Mouse (Mus musculus) cerebellum, adult 8-10 months (tissue): ENCODE measurements around the gene Ctbp2.

Experiments used
- DNase-seq: peaks from one replicate; pipeline ENCODE4 v3.0.0; 2022

The Ctbp2 gene

GRCm38 (mm10) chr7:133002271-133002670 is 121.9 kb downstream of the Ctbp2 start:
- DNase-seq: no peak

GRCm38 (mm10) chr7:133001388-133001787 is 122.8 kb downstream of the Ctbp2 start:
- no peak for DNase-seq

- no peak for DNase-seq
Measured at GRCm38 (mm10) chr7:132999061-132999460, 125.1 kb downstream of the Ctbp2 start.

- DNase-seq: no peak
Measured at GRCm38 (mm10) chr7:132998639-132999038, 125.5 kb downstream of the Ctbp2 start.

GRCm38 (mm10) chr7:132996391-132996790 is 127.8 kb downstream of the Ctbp2 start:
- no peak for DNase-seq

GRCm38 (mm10) chr7:132994628-132995191 is 129.4 kb downstream of the Ctbp2 start:
- DNase-seq: no peak

- no peak for DNase-seq
Measured at GRCm38 (mm10) chr7:132994120-132994519, 130.0 kb downstream of the Ctbp2 start.

- no peak for DNase-seq
Measured at GRCm38 (mm10) chr7:132992967-132993615, 131.1 kb downstream of the Ctbp2 start.

- DNase-seq: no peak
Measured at GRCm38 (mm10) chr7:132991240-132991900, 132.8 kb downstream of the Ctbp2 start.

GRCm38 (mm10) chr7:132989839-132990238 is 134.3 kb downstream of the Ctbp2 start:
- DNase-seq: no peak

- no peak for DNase-seq
Measured at GRCm38 (mm10) chr7:132982639-132983038, 141.5 kb downstream of the Ctbp2 start.

GRCm38 (mm10) chr7:132977981-132978380 is 146.2 kb downstream of the Ctbp2 start:
- no peak for DNase-seq

GRCm38 (mm10) chr7:132976079-132976478 is 148.1 kb downstream of the Ctbp2 start:
- no peak for DNase-seq

GRCm38 (mm10) chr7:132972079-132972478 is 152.1 kb downstream of the Ctbp2 start:
- DNase-seq: no peak

GRCm38 (mm10) chr7:132965707-132966106 is 158.4 kb downstream of the Ctbp2 start:
- DNase-seq: no peak

- DNase-seq: no peak
Measured at GRCm38 (mm10) chr7:132964395-132964794, 159.8 kb downstream of the Ctbp2 start.

- no peak for DNase-seq
Measured at GRCm38 (mm10) chr7:132950613-132951012, 173.5 kb downstream of the Ctbp2 start.

GRCm38 (mm10) chr7:132949968-132950367 is 174.2 kb downstream of the Ctbp2 start:
- no peak for DNase-seq

- no peak for DNase-seq
Measured at GRCm38 (mm10) chr7:132940569-132940968, 183.6 kb downstream of the Ctbp2 start.

GRCm38 (mm10) chr7:132939118-132939517 is 185.0 kb downstream of the Ctbp2 start:
- no peak for DNase-seq
